Comparison of ENCODE assay signal across 19 mouse cellular contexts in the genomic region with DNA sequence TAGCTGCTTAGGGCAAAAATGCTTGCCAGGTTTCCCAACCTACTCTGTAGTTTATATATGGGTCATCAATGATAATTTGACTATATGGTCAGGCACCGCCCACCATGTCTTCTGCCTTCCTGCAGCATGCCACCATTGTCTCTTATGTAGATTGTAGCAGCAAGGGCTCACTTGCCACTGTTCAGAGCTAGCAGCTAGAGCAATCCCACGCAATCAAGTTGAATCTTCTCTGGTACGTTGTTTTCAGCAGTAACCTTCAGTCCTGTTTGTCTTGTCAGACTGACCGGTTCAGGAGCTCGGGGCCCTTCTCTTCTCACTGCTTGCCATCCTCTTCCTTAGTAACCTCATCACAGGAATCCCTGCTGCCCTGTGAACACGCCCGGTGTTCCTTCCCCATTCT.
"Had no signal": no experiment of that assay in that cellular context is flagged by ENCODE, and none has a peak within 500 bp of the region (broad histone marks: within the 10 kb centered on the region; RNA-seq: fewer than 3 reads in every experiment).

No protein-coding gene starts in this region.

- DNase-seq: gastrocnemius, postnatal 14 days; gastrocnemius, postnatal 36 days; heart, adult 18-20 months; heart, postnatal 10 days; kidney, postnatal 14 days; liver; liver, embryonic 13.5 days had no signal

- H3K27ac ChIP-seq: heart, embryonic 10.5 days; hindbrain, embryonic 13.5 days; hindbrain, embryonic 15.5 days; hindbrain, postnatal 0 days; kidney, embryonic 15.5 days; kidney, postnatal 0 days; left cerebral cortex, adult 2 months; limb, embryonic 10.5 days; limb, embryonic 12.5 days; liver, embryonic 13.5 days; liver, embryonic 15.5 days had no signal

- ATAC-seq: hindbrain, postnatal 0 days; intestine, embryonic 16.5 days had no signal

- H3K4me1 ChIP-seq: hindbrain, embryonic 13.5 days; limb, embryonic 10.5 days; limb, embryonic 12.5 days had no signal

- H3K27me3 ChIP-seq: heart, embryonic 12.5 days; hindbrain, embryonic 13.5 days; hindbrain, embryonic 15.5 days; kidney, embryonic 15.5 days; limb, embryonic 12.5 days; liver, embryonic 13.5 days; liver, embryonic 15.5 days had no signal

- H3K4me3 ChIP-seq: heart, embryonic 10.5 days; heart, embryonic 12.5 days; hindbrain, embryonic 13.5 days; hindbrain, embryonic 15.5 days; kidney, embryonic 15.5 days; left cerebral cortex, adult 2 months; limb, embryonic 10.5 days; limb, embryonic 12.5 days; liver, embryonic 13.5 days; liver, embryonic 15.5 days had no signal
